8 mouse cellular contexts compared by ENCODE assay signal in the genomic region with DNA sequence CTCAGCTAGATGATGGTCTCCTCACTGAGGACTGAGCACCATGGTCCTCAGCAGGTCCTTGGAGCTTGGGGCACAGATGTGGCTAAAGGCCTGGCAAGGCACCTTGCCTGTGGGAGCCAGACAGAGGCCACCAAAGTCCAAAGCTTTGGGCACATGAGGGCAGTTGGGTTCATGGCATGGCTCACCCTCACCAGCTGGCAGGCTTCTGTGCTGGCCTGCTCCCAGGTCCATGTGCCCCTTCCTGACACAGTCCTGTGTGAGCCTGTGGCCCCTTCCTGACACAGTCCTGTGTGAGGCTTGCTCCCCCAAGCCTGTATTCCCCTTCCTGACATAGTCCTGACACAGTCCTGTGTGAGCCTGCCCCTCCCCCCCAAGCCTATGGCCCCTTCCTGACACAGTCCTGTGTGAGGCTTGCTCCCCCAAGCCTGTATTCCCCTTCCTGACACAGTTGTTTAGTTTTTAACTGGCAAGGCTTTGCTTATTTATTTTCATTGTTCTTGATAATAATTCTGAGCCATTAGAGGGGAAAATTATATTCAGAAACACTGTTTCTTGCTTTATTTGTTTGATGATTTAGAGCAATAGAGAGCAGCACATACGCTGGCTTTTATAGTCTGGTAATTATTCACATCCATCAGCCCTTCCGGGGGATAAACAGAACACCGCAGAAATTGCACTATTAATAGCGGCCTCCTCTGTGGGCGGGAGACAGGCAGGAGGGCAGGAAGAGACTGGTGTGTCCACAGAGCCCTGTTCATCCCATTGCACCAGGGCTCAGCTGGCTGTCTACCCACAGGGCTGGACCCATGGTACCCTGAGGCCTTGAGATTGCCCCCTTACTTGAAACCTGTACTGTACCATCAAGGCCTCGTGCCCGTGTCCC. TPM values are rescaled to one million over a fixed set of nuclear protein-coding genes. Genes with fewer than 3 reads are reported as not detected.
DNase-seq lines count a peak whose midpoint lies in the region; ATAC-seq and TF ChIP-seq lines count a peak whose summit lies in the region.

No protein-coding gene starts in this region.

- TF ChIP-seq CTCF in layer of hippocampus, adult 2 months (conservative IDR thresholded peaks at IDR 0.05) = no peak
- no peak for TF ChIP-seq CTCF in midbrain, postnatal 0 days (IDR thresholded peaks at IDR 0.05)
- TF ChIP-seq CTCF in thymus, adult 2 months (IDR thresholded peaks at IDR 0.05; ENCODE audit: borderline replicate concordance, control insufficient read depth, extremely low read depth, insufficient read depth, low read length, poor library complexity) = no peak

- H3K36me3 ChIP-seq in hindbrain, embryonic 14.5 days (replicated peaks; ENCODE audit: control insufficient read depth, insufficient read depth) = peaks cover 55% of the 10 kb centered on the region
- peaks cover 37% of the 10 kb centered on the region for H3K36me3 ChIP-seq in midbrain, postnatal 0 days (ENCODE audit: insufficient read depth, low read length)
- H3K36me3 ChIP-seq in thymus, adult 2 months (ENCODE audit: control insufficient read depth, insufficient read depth, low read length) = no peaks in the 10 kb centered on the region

- ATAC-seq in hindbrain, embryonic 14.5 days (ENCODE audit: low FRiP score) = peak; percentile 24; the same call in 1 of the 2 replicates
- no peak for ATAC-seq in midbrain, postnatal 0 days (ENCODE audit: low FRiP score)

- H3K4me2 ChIP-seq in hindbrain, embryonic 14.5 days (replicated peaks) = no peak overlapping the region
- no peak overlapping the region for H3K4me2 ChIP-seq in midbrain, postnatal 0 days (ENCODE audit: low read depth, low read length, poor library complexity, severe bottlenecking)

- DNase-seq in cerebellum, adult 18-20 months = peak; percentile 48 to 66
- no peak for DNase-seq in cerebellum, postnatal 14 days
- no peak for DNase-seq in layer of hippocampus, adult 2 months (ENCODE audit: low spot score in 2 of 2)
- DNase-seq in layer of hippocampus, adult 8-10 months (ENCODE audit: low spot score in 2 of 2) = no peak
- DNase-seq in hindbrain, embryonic 14.5 days (ENCODE audit: low spot score) = peak; percentile 50
- DNase-seq in midbrain, postnatal 0 days (ENCODE audit: low spot score) = peak; percentile 40
- DNase-seq in gastrocnemius, postnatal 4 days (ENCODE audit: low spot score in 2 of 2) = no peak
- no peak for DNase-seq in thymus, adult 2 months

- H3K4me1 ChIP-seq in hindbrain, embryonic 14.5 days (replicated peaks; ENCODE audit: control insufficient read depth, insufficient read depth, low read length) = peaks cover 32% of the 10 kb centered on the region
- 0 out of 2 replicates have a peak, but pooled peaks cover 4% of the 10 kb centered on the region for H3K4me1 ChIP-seq in midbrain, postnatal 0 days (ENCODE audit: insufficient read depth, low read length)
- no peaks in the 10 kb centered on the region for H3K4me1 ChIP-seq in thymus, adult 2 months (replicated peaks; ENCODE audit: control insufficient read depth, insufficient read depth, low read length)

- H3K27me3 ChIP-seq in hindbrain, embryonic 14.5 days (ENCODE audit: control insufficient read depth, insufficient read depth, low read length) = no peaks in the 10 kb centered on the region
- H3K27me3 ChIP-seq in midbrain, postnatal 0 days (ENCODE audit: insufficient read depth, low read length) = no peaks in the 10 kb centered on the region
- no peaks in the 10 kb centered on the region for H3K27me3 ChIP-seq in thymus, adult 2 months (ENCODE audit: control insufficient read depth, insufficient read depth, low read length)

- TF ChIP-seq POLR2A in thymus, adult 2 months (IDR thresholded peaks at IDR 0.05; ENCODE audit: control insufficient read depth, extremely low read depth, insufficient read depth, low read length, poor library complexity) = no peak

- no peaks in the 10 kb centered on the region for H3K9me3 ChIP-seq in hindbrain, embryonic 14.5 days (ENCODE audit: control insufficient read depth, low read length)
- no peaks in the 10 kb centered on the region for H3K9me3 ChIP-seq in midbrain, postnatal 0 days (ENCODE audit: low read length)

- 42% methylated on average over 7 of the region's 7 CpGs for WGBS in hindbrain, embryonic 14.5 days
- 65% methylated on average over 7 of the region's 7 CpGs for WGBS in midbrain, postnatal 0 days
- WGBS in thymus, adult 2 months = 69% methylated on average over 7 of the region's 7 CpGs

- H3K9ac ChIP-seq in hindbrain, embryonic 14.5 days = no peak overlapping the region; the same call in 1 of the 2 replicates
- H3K9ac ChIP-seq in midbrain, postnatal 0 days (replicated peaks; ENCODE audit: low read length, poor library complexity, severe bottlenecking) = no peak overlapping the region

- H3K27ac ChIP-seq in layer of hippocampus, adult 2 months = peak overlapping the region; percentile 95
- peak overlapping the region; percentile 71 for H3K27ac ChIP-seq in hindbrain, embryonic 14.5 days
- H3K27ac ChIP-seq in midbrain, postnatal 0 days (ENCODE audit: low read depth, low read length) = peak overlapping the region; percentile 38; the same call in 1 of the 2 replicates
- no peak overlapping the region for H3K27ac ChIP-seq in thymus, adult 2 months (ENCODE audit: control insufficient read depth, insufficient read depth, low read length)

- H3K4me3 ChIP-seq in layer of hippocampus, adult 2 months = no peak overlapping the region
- no peak overlapping the region for H3K4me3 ChIP-seq in hindbrain, embryonic 14.5 days (replicated peaks; ENCODE audit: low read length)
- H3K4me3 ChIP-seq in midbrain, postnatal 0 days (ENCODE audit: low read depth, low read length) = no peak overlapping the region
- no peak overlapping the region for H3K4me3 ChIP-seq in thymus, adult 2 months (ENCODE audit: control insufficient read depth, insufficient read depth, low read length)

RNA-seq across cellular contexts. Expression of a gene that starts 40.2 kb away (rescaled TPM):
- total RNA-seq in layer of hippocampus, adult 2 months (2021) = 10 to 100 TPM; 87.8 to 96.3 TPM
- total RNA-seq in layer of hippocampus, adult 8-10 months (2022) = 10 to 100 TPM; 66.8 to 85.2 (median 76.9) TPM
- polyA plus RNA-seq in hindbrain, embryonic 14.5 days (2014; fragmentation: Nextera tagmentation; extraction: Ambion mirVana) = 62.2 and 64.3 TPM in 2 replicates
- 123 and 140 TPM in 2 replicates for total RNA-seq in midbrain, postnatal 0 days (2014; rRNA removed)
- 45.6 and 48.0 TPM in 2 replicates for polyA plus RNA-seq in midbrain, postnatal 0 days (2015; fragmentation: Nextera tagmentation; extraction: Ambion mirVana)
- 10 to 100 TPM; 33.3 to 35.0 TPM for total RNA-seq in gastrocnemius, postnatal 4 days (2021)
- polyA plus RNA-seq in thymus, adult 2 months (2012; rRNA removed) = 94.1 and 117 TPM in 2 replicates

Comparison
In these comparisons a context has a peak if more than half of its experiments do, and no peak if none do; other contexts are left out.
1. DNase-seq: peak in cerebellum, adult 18-20 months (2 of 2), hindbrain, embryonic 14.5 days (single experiment) and midbrain, postnatal 0 days (single experiment); none in cerebellum, postnatal 14 days (0 of 2), layer of hippocampus, adult 2 months (0 of 2), layer of hippocampus, adult 8-10 months (0 of 2), gastrocnemius, postnatal 4 days (0 of 2) and thymus, adult 2 months (single experiment).